ENCODE assay signal across 11 mouse cellular contexts in genomic region chr15:13244306-13244705, GRCm38 (mm10).
A peak's percentile ranks its signal among the peaks of the same experiment; 100 is the strongest.
DNase-seq lines count a peak whose midpoint lies in the region; ATAC-seq lines count a peak whose summit lies in the region.
"Had no signal": no experiment of that assay in that cellular context is flagged by ENCODE, and none has a peak within 500 bp of the region (broad histone marks: within the 10 kb centered on the region; RNA-seq: fewer than 3 reads in every experiment).

No protein-coding gene starts in this region.

- peak; percentile 6 for DNase-seq in kidney, adult 9 months
- no peak for DNase-seq in kidney, adult 11 months
- peak; percentile 55 for DNase-seq in embryo, embryonic 10 days (ENCODE audit: low spot score)
- no peak for DNase-seq in midbrain, embryonic 14.5 days
- DNase-seq in urinary bladder, adult 18-20 months (ENCODE audit: low spot score in 2 of 2), result no peak
- DNase-seq in layer of hippocampus, postnatal 25 days (ENCODE audit: extremely low spot score in 1 of 2, low spot score in 1 of 2), result no peak
- DNase-seq in cerebellum, adult 11 months, result no peak
- DNase-seq: retina, postnatal 1 day had no signal

- WGBS in hindbrain, embryonic 12.5 days, result 40% methylated on average over 14 of the region's 14 CpGs
- whole genome bisulfite sequencing in midbrain, embryonic 14.5 days, result 37% methylated on average over 14 of the region's 14 CpGs

- peaks cover 4% of the 10 kb centered on the region for H3K4me1 ChIP-seq in hindbrain, embryonic 12.5 days
- no peaks in the 10 kb centered on the region for H3K4me1 ChIP-seq in midbrain, embryonic 14.5 days (ENCODE audit: control insufficient read depth, insufficient read depth, low read length)

- no peak overlapping the region for H3K9ac ChIP-seq in hindbrain, embryonic 12.5 days
- H3K9ac ChIP-seq in midbrain, embryonic 14.5 days (replicated peaks; ENCODE audit: low read length), result no peak overlapping the region

- ATAC-seq in hindbrain, embryonic 12.5 days (ENCODE audit: low FRiP score), result peak; percentile 54
- ATAC-seq in midbrain, embryonic 14.5 days (ENCODE audit: low FRiP score, low TSS enrichment), result no peak

- no peak overlapping the region for H3K27ac ChIP-seq in hindbrain, embryonic 12.5 days
- H3K27ac ChIP-seq in midbrain, embryonic 14.5 days (replicated peaks; ENCODE audit: low read depth, low read length), result no peak overlapping the region

- no peaks in the 10 kb centered on the region for H3K27me3 ChIP-seq in hindbrain, embryonic 12.5 days
- H3K27me3 ChIP-seq in midbrain, embryonic 14.5 days (ENCODE audit: control insufficient read depth, insufficient read depth, low read length), result no peaks in the 10 kb centered on the region

- no peaks in the 10 kb centered on the region for H3K36me3 ChIP-seq in hindbrain, embryonic 12.5 days
- H3K36me3 ChIP-seq in midbrain, embryonic 14.5 days (ENCODE audit: control insufficient read depth, insufficient read depth, low read length), result no peaks in the 10 kb centered on the region
- H3K36me3 ChIP-seq: G1E had no signal

- H3K4me3 ChIP-seq in hindbrain, embryonic 12.5 days, result no peak overlapping the region
- H3K4me3 ChIP-seq in midbrain, embryonic 14.5 days (replicated peaks; ENCODE audit: low read depth, low read length), result no peak overlapping the region
- H3K4me3 ChIP-seq: erythroblast, embryonic 14.5 days had no signal

- H3K4me2 ChIP-seq in hindbrain, embryonic 12.5 days (replicated peaks), result peak overlapping the region; percentile 38
- peak overlapping the region; percentile 29; the same call in 1 of the 2 replicates for H3K4me2 ChIP-seq in midbrain, embryonic 14.5 days (ENCODE audit: low read length)

- no peaks in the 10 kb centered on the region for H3K9me3 ChIP-seq in hindbrain, embryonic 12.5 days (replicated peaks)
- no peaks in the 10 kb centered on the region for H3K9me3 ChIP-seq in midbrain, embryonic 14.5 days (ENCODE audit: control insufficient read depth, low read length)
- H3K9me3 ChIP-seq: G1E had no signal

Comparison
In these comparisons a context has a peak if more than half of its experiments do, and no peak if none do; other contexts are left out.
1. DNase-seq: peak in kidney, adult 9 months (single experiment) and embryo, embryonic 10 days (single experiment); none in kidney, adult 11 months (single experiment), midbrain, embryonic 14.5 days (single experiment), urinary bladder, adult 18-20 months (0 of 2), layer of hippocampus, postnatal 25 days (0 of 2) and cerebellum, adult 11 months (single experiment).